Mouse (Mus musculus): Measurements from ENCODE around the gene Akr1d1.

GRCm38 (mm10) chr6:37580476-37580875 lies 50.5 kb downstream of the Akr1d1 start:
- TF ChIP-seq CTCF (IDR thresholded peaks at IDR 0.05; ENCODE audit: extremely low read depth, insufficient read length, insufficient replicate concordance, low read depth, low read length) (no peak), POLR2A (IDR thresholded peaks at IDR 0.05; ENCODE audit: low read depth, low read length) (no peak)

All from small intestine, adult 2 months (tissue).